Mouse (Mus musculus) lung, adult 2 months (tissue): ENCODE results near the gene Usp29.

ENCODE experiments used
- CTCF ChIP-seq: fragments of 200-500 bp; IDR thresholded peaks from 2 replicates; pipeline ENCODE4 v1.5.1; 2011; ENCODE audit warnings: mild to moderate bottlenecking, low read length, control low read depth; ENCODE audit not compliant: insufficient read depth
- POLR2A ChIP-seq: fragments of 200-500 bp; IDR thresholded peaks from 2 replicates; pipeline ENCODE4 v1.6.1; 2011; ENCODE audit warnings: low read depth, mild to moderate bottlenecking, control low read depth, low read length, borderline replicate concordance; ENCODE audit errors: extremely low read depth

GRCm38 (mm10) chr7:6860689-6861088 is 130.3 kb downstream of the Usp29 start:
- TF ChIP-seq CTCF (no peak), POLR2A (no peak)
